Mouse (Mus musculus) embryonic facial prominence, embryonic 14.5 days (tissue): ENCODE measurements around the gene Fndc3b. TPM values are rescaled to one million over a fixed set of nuclear protein-coding genes. Genes with fewer than 3 reads are reported as not detected.

Source experiments
- ATAC-seq: fragments of 200-750 bp; cut with Nextera tagmentation; 2 replicates; pipeline ENCODE4 v1.8.0; 2017; ENCODE audit warnings: low read depth, moderate number of reproducible peaks, moderate TSS enrichment
- DNase-seq: peaks from one replicate; pipeline ENCODE4 v3.0.0-alpha.2; 2015; ENCODE audit warnings: low spot score
- H3K27ac ChIP-seq: fragments of 300-500 bp; sonication (generic); replicated peaks from 2 replicates; pipeline ENCODE4 v1.5.1; 2014; ENCODE audit warnings: low read depth, mild to moderate bottlenecking, low read length, moderate library complexity
- H3K27me3 ChIP-seq: fragments of 300-500 bp; sonication (generic); replicated peaks from 2 replicates; pipeline ENCODE4 v1.6.1; 2014; ENCODE audit warnings: low read length; ENCODE audit not compliant: control insufficient read depth, insufficient read depth
- H3K36me3 ChIP-seq: fragments of 300-500 bp; sonication (generic); 2 replicates; pipeline ENCODE4 v1.6.1; 2014; ENCODE audit warnings: low read length, mixed read lengths; ENCODE audit not compliant: control insufficient read depth, insufficient read depth
- H3K4me1 ChIP-seq: fragments of 300-500 bp; sonication (generic); 2 replicates; pipeline ENCODE4 v1.6.1; 2014; ENCODE audit warnings: antibody characterized with exemption, low read length; ENCODE audit not compliant: control insufficient read depth, insufficient read depth
- H3K4me2 ChIP-seq: fragments of 300-500 bp; sonication (generic); 2 replicates; pipeline ENCODE4 v1.6.1; 2014; ENCODE audit warnings: low read depth, mild to moderate bottlenecking, low read length, moderate library complexity, mixed read lengths
- H3K4me3 ChIP-seq: fragments of 300-500 bp; sonication (generic); 2 replicates; pipeline ENCODE4 v1.5.1; 2014; ENCODE audit warnings: low read depth, mild to moderate bottlenecking, low read length
- H3K9ac ChIP-seq: fragments of 300-500 bp; sonication (generic); 2 replicates; pipeline ENCODE4 v1.6.1; 2014; ENCODE audit warnings: low read depth, mild to moderate bottlenecking, low read length, moderate library complexity, mixed read lengths
- H3K9me3 ChIP-seq: fragments of 300-500 bp; sonication (generic); 2 replicates; pipeline ENCODE4 v1.6.1; 2016; ENCODE audit warnings: low read length; ENCODE audit not compliant: control insufficient read depth
- WGBS: fragments of 180-500 bp; shearing (Covaris S2); extraction: QIAGEN DNeasy Blood & Tissue Kit; methylation state at CpG from one replicate; pipeline ENCODE4 v1.1.7; 2014; 5-methylcytosine and 5-hydroxymethylcytosine counted together
- polyA plus RNA-seq: library from polyadenylated mRNA; unstranded; fragments of >200 nt; fragmentation: Nextera tagmentation; extraction: Ambion mirVana; gene quantifications from 2 replicates; pipeline ENCODE4 v1.2.1, GENCODE M21; 2014

Gene Fndc3b
- polyA plus RNA-seq, 1 experiment from 2014 or later: 44.3 TPM

DNA sequence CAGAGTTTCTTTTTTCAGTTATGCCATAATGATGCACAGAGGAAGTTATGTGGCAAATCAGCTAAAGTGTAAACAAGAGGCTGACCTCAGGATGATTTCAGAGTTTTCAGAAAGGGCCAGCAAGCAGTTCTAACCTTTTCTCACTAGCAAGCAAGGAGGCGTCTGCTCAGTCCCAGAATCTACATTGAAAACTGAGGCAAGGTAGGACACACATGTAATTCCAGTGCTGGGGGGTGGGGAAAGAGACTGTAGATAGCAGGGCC lies 93.9 kb downstream of the Fndc3b start:
- Histone ChIP-seq H3K36me3 (0 out of 2 replicates have a peak, but pooled peaks cover 10% of the 10 kb centered on the region), H3K9me3 (no peaks in the 10 kb centered on the region), H3K4me3 (no peak overlapping the region), H3K27ac (peak overlapping the region; percentile 19; the same call in 1 of the 2 replicates), H3K27me3 (no peaks in the 10 kb centered on the region), H3K9ac (no peak overlapping the region), H3K4me2 (no peak overlapping the region), H3K4me1 (peaks cover 24% of the 10 kb centered on the region)
- ATAC-seq: no peak
- no peak for DNase-seq
- WGBS: 52% methylated on average over 1 of the region's 1 CpGs

DNA sequence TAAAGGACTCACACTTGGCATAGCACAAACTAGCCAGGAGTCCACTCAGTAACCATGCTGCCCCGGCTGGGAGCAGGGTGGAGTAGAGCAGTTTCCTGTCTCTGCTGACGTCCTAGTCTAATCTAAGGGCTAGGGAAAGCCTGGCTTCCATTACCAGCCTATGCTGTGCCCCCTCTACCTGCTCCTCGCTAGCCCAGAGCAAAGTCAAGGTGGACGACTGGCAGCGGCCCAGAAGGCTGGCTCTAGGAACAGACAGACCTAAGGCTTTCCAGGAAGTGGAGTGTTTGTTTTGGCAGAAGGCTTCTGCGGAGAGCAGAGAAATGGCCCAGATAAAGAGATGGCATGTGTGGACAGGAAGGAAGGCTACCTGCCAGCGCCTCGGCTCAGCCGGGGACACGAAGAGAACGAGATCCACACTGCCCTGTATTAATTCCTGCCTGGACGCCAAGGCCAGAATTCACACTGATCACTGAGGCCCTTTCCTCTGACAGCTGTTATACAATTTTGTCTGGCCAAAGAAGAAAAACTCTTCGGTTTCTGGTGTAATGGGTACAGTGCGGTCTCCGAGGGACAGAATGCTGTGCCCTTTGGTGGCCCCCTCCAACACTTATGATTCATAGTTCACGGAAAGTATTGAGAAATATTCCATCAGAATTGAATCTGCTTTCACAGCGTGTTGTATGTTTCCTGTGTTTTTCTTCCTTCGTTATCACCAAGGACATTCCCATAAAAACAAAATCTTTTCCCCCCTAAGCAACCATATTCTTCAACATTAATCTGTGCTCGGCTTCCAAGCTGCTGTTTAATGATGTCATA lies 94.5 kb downstream of the Fndc3b start:
- H3K9ac ChIP-seq: no peak overlapping the region
- DNase-seq: peak; percentile 44
- 0 out of 2 replicates have a peak, but pooled peaks cover 10% of the 10 kb centered on the region for H3K36me3 ChIP-seq
- ATAC-seq: peak; percentile 19; the same call in 1 of the 2 replicates
- peak overlapping the region; percentile 19; the same call in 1 of the 2 replicates for H3K27ac ChIP-seq
- 43% methylated on average over 19 of the region's 19 CpGs for WGBS
- no peaks in the 10 kb centered on the region for H3K27me3 ChIP-seq
- no peak overlapping the region for H3K4me3 ChIP-seq
- H3K4me2 ChIP-seq: no peak overlapping the region
- H3K9me3 ChIP-seq: no peaks in the 10 kb centered on the region
- H3K4me1 ChIP-seq: peaks cover 24% of the 10 kb centered on the region

DNA sequence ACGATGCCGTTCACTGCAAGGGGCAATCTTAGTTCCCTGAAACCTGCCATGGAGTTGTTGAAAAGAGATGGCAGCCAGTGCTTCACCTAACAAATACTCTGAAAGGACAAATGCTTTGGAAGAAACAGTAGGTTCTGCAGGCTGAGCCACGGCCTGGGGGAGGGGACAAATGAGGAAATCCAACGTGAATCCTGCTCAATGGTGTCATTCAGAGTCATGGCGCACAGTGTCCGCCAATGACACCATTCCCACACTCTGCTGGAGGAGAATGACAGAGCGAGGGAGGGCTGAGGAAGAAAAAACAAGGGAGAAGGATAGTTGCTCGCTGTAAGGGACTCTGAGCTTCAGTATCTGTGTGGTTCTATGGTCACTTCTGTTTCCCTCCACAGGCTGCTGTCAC lies 95.6 kb downstream of the Fndc3b start:
- no peak overlapping the region for H3K4me3 ChIP-seq
- H3K4me1 ChIP-seq: peaks cover 24% of the 10 kb centered on the region
- DNase-seq: no peak
- no peaks in the 10 kb centered on the region for H3K9me3 ChIP-seq
- peak overlapping the region; percentile 31; the same call in 1 of the 2 replicates for H3K27ac ChIP-seq
- H3K4me2 ChIP-seq: no peak overlapping the region
- H3K27me3 ChIP-seq: no peaks in the 10 kb centered on the region
- 0 out of 2 replicates have a peak, but pooled peaks cover 10% of the 10 kb centered on the region for H3K36me3 ChIP-seq
- H3K9ac ChIP-seq: no peak overlapping the region
- no peak for ATAC-seq
- 53% methylated on average over 8 of the region's 8 CpGs for WGBS

DNA sequence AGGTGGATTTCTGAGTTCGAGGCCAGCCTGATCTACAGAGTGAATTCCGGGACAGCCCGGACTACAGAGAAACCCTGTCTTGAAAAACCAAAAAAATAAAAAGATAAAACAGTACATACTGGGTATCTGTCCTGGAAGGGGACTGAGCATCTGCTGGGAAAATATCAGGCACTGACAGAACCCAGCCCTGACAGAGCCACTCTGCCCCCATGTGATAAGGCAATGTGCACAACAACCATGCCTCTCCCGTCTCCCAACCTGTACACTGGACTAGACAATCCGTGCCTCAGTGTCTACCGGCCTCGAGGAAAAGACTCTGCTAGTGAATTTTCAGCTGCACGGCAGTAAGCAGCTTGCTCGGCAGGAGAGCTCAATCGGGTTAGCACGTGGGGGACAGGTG lies 97.3 kb downstream of the Fndc3b start:
- no peak overlapping the region for H3K4me3 ChIP-seq
- no peaks in the 10 kb centered on the region for H3K9me3 ChIP-seq
- no peak overlapping the region for H3K27ac ChIP-seq
- WGBS: 87% methylated on average over 11 of the region's 11 CpGs
- H3K27me3 ChIP-seq: no peaks in the 10 kb centered on the region
- H3K4me1 ChIP-seq: peaks cover 26% of the 10 kb centered on the region
- ATAC-seq: no peak
- H3K36me3 ChIP-seq: 0 out of 2 replicates have a peak, but pooled peaks cover 3% of the 10 kb centered on the region
- no peak overlapping the region for H3K9ac ChIP-seq
- DNase-seq: no peak
- no peak overlapping the region for H3K4me2 ChIP-seq

DNA sequence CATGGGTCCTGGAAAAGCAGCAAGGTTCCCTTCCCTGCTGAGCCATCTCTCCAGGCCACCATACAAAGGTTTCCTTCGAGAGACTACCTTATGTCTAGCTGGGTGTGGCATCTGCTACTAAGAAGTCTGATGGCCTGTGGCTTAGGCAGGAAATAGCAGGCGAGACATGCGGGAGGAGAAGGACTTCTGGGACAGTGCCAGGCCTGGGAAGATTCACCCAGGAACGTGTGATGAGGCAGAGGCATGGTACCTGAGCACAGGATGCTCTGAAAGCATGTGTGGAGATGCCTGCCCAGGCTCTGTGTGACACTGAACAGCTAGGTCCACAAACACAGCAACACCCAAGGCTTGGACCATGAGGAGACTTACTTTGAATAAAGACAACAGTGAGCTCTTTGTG lies 98.1 kb downstream of the Fndc3b start:
- 72% methylated on average over 4 of the region's 4 CpGs for WGBS
- H3K36me3 ChIP-seq: 0 out of 2 replicates have a peak, but pooled peaks cover 3% of the 10 kb centered on the region
- ATAC-seq: no peak
- H3K4me2 ChIP-seq: no peak overlapping the region
- no peak overlapping the region for H3K9ac ChIP-seq
- no peak overlapping the region for H3K4me3 ChIP-seq
- no peaks in the 10 kb centered on the region for H3K9me3 ChIP-seq
- no peak for DNase-seq
- H3K4me1 ChIP-seq: peaks cover 31% of the 10 kb centered on the region
- no peaks in the 10 kb centered on the region for H3K27me3 ChIP-seq
- no peak overlapping the region for H3K27ac ChIP-seq

DNA sequence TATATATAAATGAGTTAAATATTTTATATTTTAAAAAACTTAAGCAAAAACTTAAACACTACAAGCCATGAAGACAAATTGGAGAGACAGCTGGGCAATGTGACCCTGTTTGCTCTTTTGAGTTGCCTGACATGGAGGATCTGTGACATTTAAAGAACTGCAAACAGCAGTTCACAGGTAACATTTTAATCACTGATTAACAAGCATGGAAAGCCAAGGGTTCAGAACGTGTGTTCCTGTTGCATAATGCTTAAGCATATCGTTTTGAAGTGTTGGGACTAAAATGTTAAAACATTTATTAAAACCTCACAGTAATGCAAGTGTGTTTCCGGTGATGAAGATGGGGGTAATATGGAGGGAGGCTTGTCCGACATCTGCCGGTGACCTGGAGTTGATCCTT lies 99.1 kb downstream of the Fndc3b start:
- ATAC-seq (no peak), DNase-seq (no peak)
- Histone ChIP-seq H3K9me3 (no peaks in the 10 kb centered on the region), H3K36me3 (0 out of 2 replicates have a peak, but pooled peaks cover 3% of the 10 kb centered on the region), H3K9ac (no peak overlapping the region), H3K4me2 (no peak overlapping the region), H3K4me1 (peaks cover 31% of the 10 kb centered on the region), H3K27me3 (no peaks in the 10 kb centered on the region), H3K4me3 (no peak overlapping the region), H3K27ac (no peak overlapping the region)
- WGBS: 83% methylated on average over 5 of the region's 5 CpGs

DNA sequence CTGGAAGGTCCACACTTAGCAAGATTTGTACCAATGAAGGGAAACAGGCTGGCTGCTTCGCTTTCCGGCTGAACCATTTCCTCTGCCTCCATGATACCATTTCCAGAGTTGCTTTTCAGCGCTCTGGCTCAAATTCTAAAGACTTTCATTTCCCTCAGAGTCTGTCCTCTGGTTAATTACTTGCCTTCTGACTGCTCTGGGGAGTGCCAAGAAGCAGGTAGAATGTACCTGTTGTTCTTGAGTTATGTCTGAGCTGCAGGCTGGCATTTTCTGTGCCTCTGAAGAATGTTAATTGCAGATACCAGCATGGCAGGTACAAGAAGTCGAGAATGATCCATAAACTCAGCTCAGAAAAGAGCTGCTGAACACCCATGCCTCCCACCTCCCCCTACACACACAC lies 100.6 kb downstream of the Fndc3b start:
- H3K9ac ChIP-seq: no peak overlapping the region
- H3K27me3 ChIP-seq: no peaks in the 10 kb centered on the region
- WGBS: 57% methylated on average over 4 of the region's 4 CpGs
- peaks cover 26% of the 10 kb centered on the region for H3K4me1 ChIP-seq
- DNase-seq (no peak), ATAC-seq (no peak)
- H3K9me3 ChIP-seq: no peaks in the 10 kb centered on the region
- no peak overlapping the region for H3K4me3 ChIP-seq
- 0 out of 2 replicates have a peak, but pooled peaks cover 3% of the 10 kb centered on the region for H3K36me3 ChIP-seq
- no peak overlapping the region for H3K4me2 ChIP-seq
- peak overlapping the region; percentile 6; the same call in 1 of the 2 replicates for H3K27ac ChIP-seq

DNA sequence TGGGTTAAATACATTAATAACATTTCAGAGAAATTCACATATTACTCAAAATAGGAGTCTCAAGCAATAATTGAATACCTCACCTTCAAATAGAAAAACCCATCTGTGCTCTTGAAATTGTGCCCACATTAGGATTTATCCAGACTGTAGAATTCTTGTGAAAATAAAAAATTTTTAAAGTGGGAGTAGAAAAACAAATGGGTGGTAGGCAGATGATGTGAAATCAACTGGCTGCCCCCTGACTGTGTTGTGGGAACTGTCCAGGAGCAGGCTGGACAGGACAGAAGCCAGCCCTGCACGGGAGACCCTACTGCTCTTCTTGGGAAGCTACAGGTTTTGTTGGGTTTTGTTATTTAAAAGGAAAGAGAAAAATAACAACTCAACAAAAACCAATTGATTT lies 101.0 kb downstream of the Fndc3b start:
- Histone ChIP-seq H3K9ac (no peak overlapping the region), H3K4me3 (no peak overlapping the region), H3K4me1 (peaks cover 30% of the 10 kb centered on the region), H3K27ac (peak overlapping the region; percentile 6; the same call in 1 of the 2 replicates), H3K36me3 (0 out of 2 replicates have a peak, but pooled peaks cover 3% of the 10 kb centered on the region), H3K9me3 (no peaks in the 10 kb centered on the region), H3K4me2 (no peak overlapping the region), H3K27me3 (no peaks in the 10 kb centered on the region)
- DNase-seq (no peak), ATAC-seq (no peak)
- WGBS: 64% methylated on average over 1 of the region's 1 CpGs

DNA sequence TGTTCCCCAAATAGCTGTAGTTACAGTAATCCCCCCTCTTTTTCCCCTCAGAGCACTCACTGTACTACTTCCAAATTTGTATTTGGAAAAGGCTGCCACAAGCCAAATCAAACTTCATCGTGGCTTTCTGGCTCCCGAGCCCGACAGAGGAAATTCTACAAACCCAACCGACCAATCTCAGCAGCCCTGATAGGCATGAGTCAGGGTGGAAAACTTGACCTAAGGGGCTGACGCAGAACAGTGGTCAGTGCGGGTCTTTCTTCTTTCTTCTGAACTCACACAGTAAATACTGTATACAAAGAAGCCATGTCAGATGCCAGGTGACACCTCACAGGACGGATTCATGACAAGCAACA lies 103.3 kb downstream of the Fndc3b start:
- no peak overlapping the region for H3K9ac ChIP-seq
- H3K36me3 ChIP-seq: no peaks in the 10 kb centered on the region
- no peak overlapping the region for H3K4me3 ChIP-seq
- peak overlapping the region; percentile 69 for H3K27ac ChIP-seq
- 32% methylated on average over 7 of the region's 7 CpGs for WGBS
- DNase-seq (no peak), ATAC-seq (peak; percentile 58)
- H3K27me3 ChIP-seq: no peaks in the 10 kb centered on the region
- no peaks in the 10 kb centered on the region for H3K9me3 ChIP-seq
- H3K4me1 ChIP-seq: peaks cover 38% of the 10 kb centered on the region
- peak overlapping the region; percentile 23 for H3K4me2 ChIP-seq
